Mouse (Mus musculus) bone marrow macrophage, adult 2 months (primary cell): Measurements from ENCODE around the gene Ephx1. TPM values are rescaled to one million over a fixed set of nuclear protein-coding genes. Genes with fewer than 3 reads are reported as not detected.

Experiments used
- H3K27ac ChIP-seq: 2 replicates; pipeline ENCODE4 v1.5.1; 2012; ENCODE audit warnings: low read depth, low read length; ENCODE audit not compliant: insufficient read depth
- H3K4me1 ChIP-seq: 2 replicates; pipeline ENCODE4 v1.6.1; 2012; ENCODE audit warnings: low read length; ENCODE audit not compliant: control insufficient read depth, insufficient read depth
- H3K4me3 ChIP-seq: 2 replicates; pipeline ENCODE4 v1.5.1; 2012; ENCODE audit warnings: mild to moderate bottlenecking, low read length, moderate library complexity; ENCODE audit not compliant: insufficient read depth
- CTCF ChIP-seq: IDR thresholded peaks from 2 replicates; pipeline ENCODE4 v1.5.1; 2012; ENCODE audit warnings: low read depth, mild to moderate bottlenecking, low read length, moderate library complexity
- POLR2A ChIP-seq: IDR thresholded peaks from 2 replicates; pipeline ENCODE4 v1.6.1; 2012; ENCODE audit warnings: mild to moderate bottlenecking, low read depth, low read length, borderline replicate concordance
- polyA plus RNA-seq: library from polyadenylated mRNA; stranded (reverse); fragments of >200 nt; gene quantifications from 2 replicates; pipeline ENCODE4 v1.2.4, GENCODE M21; 2012; ENCODE audit not compliant: missing spikeins, insufficient read depth, insufficient read length

Ephx1 gene
- polyA plus RNA-seq, 1 experiment: 40.7 TPM

DNA sequence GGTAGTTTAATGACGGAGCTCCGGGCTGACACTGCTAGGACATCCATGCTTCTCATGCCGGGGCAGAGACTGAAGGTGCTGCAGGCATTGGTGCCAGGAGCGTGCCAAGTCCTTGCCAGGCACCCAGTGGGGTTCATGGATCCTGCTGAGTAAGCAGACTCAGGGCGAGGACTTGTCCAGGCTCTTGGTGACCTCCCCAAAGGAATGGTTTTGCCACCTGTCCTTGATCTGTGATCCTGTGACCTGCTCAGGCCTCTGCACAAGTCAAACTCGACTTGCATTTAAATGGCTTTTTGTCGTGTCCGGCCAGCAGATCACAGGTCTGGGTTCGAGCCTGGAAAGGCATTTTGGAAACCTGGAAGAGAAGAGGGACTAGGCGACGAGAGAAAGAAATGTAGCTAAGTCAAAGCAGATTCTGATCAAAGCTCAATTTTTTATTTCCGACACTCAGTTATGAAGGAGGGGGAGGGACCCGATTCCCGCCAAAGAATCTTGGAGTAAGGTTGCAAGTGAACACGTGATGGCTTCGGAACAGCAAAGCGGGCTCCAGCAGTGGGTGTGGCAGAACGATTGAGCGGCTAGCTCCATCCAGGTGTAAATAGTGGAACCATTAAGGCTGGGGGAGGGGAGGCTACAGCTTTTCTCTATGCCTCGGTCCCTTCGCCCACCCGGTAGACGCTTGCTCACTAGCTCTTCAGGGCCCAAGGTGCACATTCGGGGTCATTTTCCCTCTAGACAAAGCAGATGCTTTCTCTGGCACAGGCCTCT is 41.0 kb downstream of the Ephx1 start:
- H3K4me1 ChIP-seq: peaks cover 4% of the 10 kb centered on the region; the same call in 1 of the 2 replicates

GRCm38 (mm10) chr1:180976110-180976679 is 44.5 kb downstream of the Ephx1 start:
- H3K4me3 ChIP-seq: no peak overlapping the region
- H3K4me1 ChIP-seq: peaks cover 14% of the 10 kb centered on the region
- no peak overlapping the region for H3K27ac ChIP-seq
- TF ChIP-seq CTCF (peak; percentile 55; the same call in 1 of the 2 replicates), POLR2A (no peak)

More for the DNA sequence above, 41.0 kb downstream of the Ephx1 start:
- Histone ChIP-seq H3K27ac (no peak overlapping the region), H3K4me3 (no peak overlapping the region)
- no peak for TF ChIP-seq CTCF
- no peak for TF ChIP-seq POLR2A

DNA sequence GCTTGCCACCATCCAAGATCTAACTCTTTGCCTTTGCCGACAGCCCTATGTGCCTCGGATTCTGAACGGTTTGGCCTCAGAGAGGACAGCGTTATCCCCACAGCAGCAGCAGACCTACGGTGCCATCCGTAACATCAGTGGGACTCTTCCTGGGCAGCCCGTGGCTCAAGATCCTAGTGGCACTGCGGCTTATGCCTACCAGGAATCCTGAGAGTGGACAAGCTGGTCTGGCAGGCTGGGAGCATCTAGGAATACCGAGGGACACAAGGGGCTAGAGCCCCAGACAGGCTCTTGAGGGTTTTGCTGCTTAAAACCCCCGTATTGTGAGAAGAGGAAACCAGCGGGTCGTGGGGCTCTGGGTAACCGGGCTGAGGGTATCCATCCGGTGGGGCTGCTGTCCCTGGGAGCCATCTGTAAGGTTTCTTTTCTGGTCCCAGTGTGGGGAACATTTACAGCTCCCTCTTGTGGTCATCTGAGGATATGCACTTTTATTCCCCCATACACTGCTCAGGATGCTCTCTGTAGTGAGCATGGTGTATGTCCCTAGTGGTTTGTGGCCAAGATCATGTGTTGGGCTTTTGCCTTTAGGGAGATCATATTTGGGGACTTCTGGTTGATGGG is 46.5 kb downstream of the Ephx1 start:
- TF ChIP-seq POLR2A: no peak
- peak; percentile 72 for TF ChIP-seq CTCF
- H3K27ac ChIP-seq: peak overlapping the region; percentile 13
- no peak overlapping the region for H3K4me3 ChIP-seq
- H3K4me1 ChIP-seq: peaks cover 13% of the 10 kb centered on the region

GRCm38 (mm10) chr1:180972941-180973340 is 47.8 kb downstream of the Ephx1 start:
- Histone ChIP-seq H3K4me1 (peaks cover 13% of the 10 kb centered on the region), H3K27ac (no peak overlapping the region), H3K4me3 (no peak overlapping the region)
- TF ChIP-seq POLR2A (no peak), CTCF (no peak)

GRCm38 (mm10) chr1:180967261-180967660 is 53.4 kb downstream of the Ephx1 start:
- TF ChIP-seq POLR2A: no peak
- TF ChIP-seq CTCF: no peak
- Histone ChIP-seq H3K27ac (no peak overlapping the region), H3K4me3 (no peak overlapping the region), H3K4me1 (no peaks in the 10 kb centered on the region)

DNA sequence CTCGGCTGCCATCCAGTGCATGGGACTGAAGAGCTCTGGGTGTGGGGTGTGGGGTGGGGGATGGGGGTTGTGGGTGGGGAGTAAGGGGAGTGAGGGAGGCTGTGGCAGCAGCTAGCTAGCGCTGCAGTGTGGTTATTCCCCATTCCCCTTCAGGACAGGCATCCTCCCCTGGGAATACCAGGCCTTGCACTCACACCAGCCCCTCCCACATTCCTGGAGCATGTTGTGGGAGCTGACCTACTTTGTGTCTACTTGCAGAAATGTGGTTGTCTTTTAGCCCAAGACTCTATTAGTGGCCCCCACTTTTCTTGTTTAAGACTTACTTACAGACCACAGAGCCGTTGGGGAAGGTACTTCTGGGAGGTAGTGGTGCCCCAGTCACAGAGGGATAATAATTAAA is 54.2 kb downstream of the Ephx1 start:
- no peak overlapping the region for H3K27ac ChIP-seq
- TF ChIP-seq CTCF (no peak), POLR2A (no peak)
- H3K4me1 ChIP-seq: no peaks in the 10 kb centered on the region
- H3K4me3 ChIP-seq: no peak overlapping the region

DNA sequence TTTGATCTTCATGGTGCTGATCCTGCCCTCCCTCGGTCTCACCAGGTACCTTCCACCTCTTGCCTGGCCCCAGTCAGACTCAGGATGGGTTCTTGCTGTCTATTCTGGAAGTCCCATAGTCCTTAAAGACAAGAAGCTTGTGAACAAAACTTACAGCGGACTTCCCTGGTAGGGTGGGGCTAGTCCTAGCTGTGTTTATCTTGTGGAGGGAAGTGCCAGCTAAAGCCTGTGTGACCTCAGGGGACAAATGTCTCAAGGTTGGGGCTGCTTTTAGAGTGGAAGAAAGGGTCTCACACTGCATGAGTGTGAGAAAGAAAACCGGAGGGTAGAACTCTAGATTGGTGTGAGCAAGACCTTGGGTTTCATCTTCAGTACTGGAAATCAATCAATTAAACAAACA is 54.9 kb downstream of the Ephx1 start:
- Histone ChIP-seq H3K4me3 (no peak overlapping the region), H3K4me1 (no peaks in the 10 kb centered on the region), H3K27ac (no peak overlapping the region)
- no peak for TF ChIP-seq CTCF
- TF ChIP-seq POLR2A: no peak

DNA sequence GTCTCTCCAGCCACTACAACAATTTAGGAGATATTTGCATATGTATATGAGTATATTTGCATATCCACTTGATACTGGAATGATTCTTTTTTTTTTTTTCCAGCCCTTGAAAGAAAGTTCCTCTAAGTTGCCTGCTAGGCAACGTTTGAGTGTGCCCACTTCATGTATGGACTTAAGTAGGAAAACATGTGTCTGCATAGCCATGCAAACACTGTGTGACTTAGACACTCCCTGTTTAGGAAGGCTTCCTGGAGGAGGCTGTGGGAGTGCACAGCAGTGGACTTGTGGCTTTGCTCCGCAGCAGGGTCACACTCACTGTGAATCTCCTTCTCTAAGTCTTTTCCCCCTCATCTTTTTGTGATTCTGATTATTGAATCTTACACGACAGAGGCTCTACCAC is 61.9 kb downstream of the Ephx1 start:
- H3K4me3 ChIP-seq: no peak overlapping the region
- peaks cover 10% of the 10 kb centered on the region for H3K4me1 ChIP-seq
- TF ChIP-seq CTCF: no peak
- TF ChIP-seq POLR2A: no peak
- no peak overlapping the region for H3K27ac ChIP-seq

DNA sequence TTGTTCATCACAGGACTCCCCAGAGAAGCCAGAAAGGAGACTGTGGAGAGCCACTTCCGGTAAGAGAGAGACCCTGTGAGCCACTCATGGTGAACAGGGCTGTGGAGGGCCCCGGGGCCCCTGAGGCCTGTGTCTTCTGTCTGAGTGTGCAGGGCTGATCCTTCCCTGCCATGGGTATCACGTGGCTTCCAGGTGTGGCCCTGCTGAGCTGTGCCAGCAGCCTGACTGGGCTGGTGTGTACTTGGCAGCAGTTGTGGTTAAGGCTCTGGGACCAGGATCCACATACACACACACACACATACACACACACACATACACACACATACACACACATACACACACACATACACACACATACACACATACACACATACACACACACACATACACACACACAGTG is 62.7 kb downstream of the Ephx1 start:
- TF ChIP-seq CTCF (no peak), POLR2A (no peak)

DNA sequence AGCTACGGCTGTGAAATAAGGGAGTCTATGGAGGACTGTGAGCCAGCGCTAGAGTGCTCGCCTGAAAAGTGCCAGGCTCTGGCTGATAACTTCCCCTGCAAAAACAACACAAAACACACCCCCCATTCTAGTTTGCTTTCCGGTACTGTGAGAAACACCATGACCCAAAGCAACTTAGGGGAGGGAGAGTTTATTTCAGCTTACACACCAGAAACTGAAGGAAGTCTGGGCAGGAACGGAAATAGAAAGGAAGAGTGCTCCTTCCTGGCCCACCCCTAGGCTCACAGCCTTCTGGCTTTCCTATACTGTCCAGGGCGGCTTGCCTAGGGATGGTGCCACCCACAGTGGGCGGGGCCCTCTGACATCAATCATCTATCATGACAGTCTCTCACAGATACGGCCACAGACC is 63.7 kb downstream of the Ephx1 start:
- H3K27ac ChIP-seq: peak overlapping the region; percentile 20; the same call in 1 of the 2 replicates
- TF ChIP-seq CTCF (no peak), POLR2A (no peak)
- H3K4me1 ChIP-seq: peaks cover 10% of the 10 kb centered on the region
- H3K4me3 ChIP-seq: no peak overlapping the region

More for the DNA sequence above, 62.7 kb downstream of the Ephx1 start:
- no peak overlapping the region for H3K4me3 ChIP-seq
- H3K4me1 ChIP-seq: peaks cover 10% of the 10 kb centered on the region
- H3K27ac ChIP-seq: no peak overlapping the region
